Mouse (Mus musculus) kidney, postnatal 10 days (tissue): ENCODE results near the gene Mrpl47.
"Not testable (repeated sequence)": the region's sequence is repeated elsewhere in the genome, so short reads cannot be mapped to it uniquely, and the experiment has no call there.

Experiments
- DNase-seq: peaks from one replicate; pipeline ENCODE4 v3.0.0; 2021; ENCODE audit warnings: mixed read lengths

Mrpl47 gene

DNA sequence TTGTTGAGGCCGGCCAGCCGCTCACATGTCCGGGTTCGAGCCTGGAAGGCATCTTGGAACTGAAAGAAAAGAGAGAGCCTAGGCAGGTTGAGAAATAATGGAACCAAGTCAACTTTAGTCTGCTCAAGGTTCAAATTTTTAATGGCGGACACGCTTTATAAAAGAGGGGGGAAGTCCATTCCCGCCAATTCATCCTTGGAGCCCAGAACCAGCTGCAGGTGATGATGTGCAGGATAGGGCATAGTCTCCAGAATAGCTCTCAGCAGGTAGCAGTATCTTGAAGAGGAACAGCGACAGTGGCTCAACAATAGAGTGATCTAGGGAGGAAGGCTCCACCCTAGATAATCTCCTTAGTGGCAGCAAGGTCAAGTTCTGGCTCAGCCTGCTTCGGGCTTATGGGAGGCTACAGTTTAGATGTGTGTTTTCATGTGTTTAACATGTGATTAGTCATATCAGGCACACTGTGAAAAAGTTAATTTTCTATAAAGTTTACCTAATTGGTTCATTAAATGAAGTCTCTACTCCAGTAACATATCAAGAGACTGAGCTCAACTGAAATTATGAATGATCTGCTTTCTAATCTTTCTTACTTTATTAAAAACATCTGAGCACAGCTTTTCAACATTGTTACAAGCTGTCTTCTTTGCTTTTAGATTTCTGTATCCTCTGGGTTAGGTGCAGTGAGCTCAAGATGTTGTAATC is 31.6 kb downstream of the Mrpl47 start, which contains the start of gene Actl6a:
Gene Actl6a (plus strand): TSS at position 652 of the 702 bp plus-strand sequence.
- not testable (repeated sequence) for DNase-seq

DNA sequence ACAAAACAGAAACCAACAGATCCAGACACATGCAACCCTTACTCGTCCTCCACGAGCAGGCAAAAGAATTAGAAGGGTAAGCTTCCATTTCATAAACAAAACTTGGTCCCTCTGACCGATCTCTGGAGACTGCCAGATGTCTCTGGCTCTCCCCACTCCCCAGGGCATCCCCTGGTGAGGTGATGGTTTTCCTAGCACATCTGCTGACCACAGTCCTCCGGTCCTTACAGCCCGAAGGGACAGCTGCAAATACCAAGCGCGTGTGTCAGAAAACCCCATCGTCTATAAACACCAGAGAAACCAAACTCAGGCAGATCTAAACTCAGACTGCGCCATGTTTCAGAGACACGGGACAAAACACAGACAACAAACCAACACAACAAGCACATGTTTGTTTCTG is 32.8 kb downstream of the Mrpl47 start:
- not testable (repeated sequence) for DNase-seq

DNA sequence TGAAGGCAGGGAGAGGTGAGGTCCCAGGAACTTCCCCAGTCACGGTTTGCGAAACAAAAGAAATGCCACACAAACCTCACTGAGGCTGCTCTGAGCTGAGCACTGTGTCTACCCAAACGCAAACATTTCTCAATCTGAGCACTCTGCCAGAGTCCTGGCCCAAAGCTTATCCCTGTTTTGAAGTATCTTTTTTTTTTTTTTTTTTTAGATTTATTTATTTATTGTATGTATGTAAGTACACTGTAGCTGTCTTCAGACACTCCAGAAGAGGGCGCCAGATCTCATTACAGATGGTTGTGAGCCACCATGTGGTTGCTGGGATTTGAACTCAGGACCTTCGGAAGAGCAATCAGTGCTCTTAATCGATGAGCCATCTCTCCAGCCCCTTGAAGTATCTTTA is 33.4 kb downstream of the Mrpl47 start:
- not testable (repeated sequence) for DNase-seq

DNA sequence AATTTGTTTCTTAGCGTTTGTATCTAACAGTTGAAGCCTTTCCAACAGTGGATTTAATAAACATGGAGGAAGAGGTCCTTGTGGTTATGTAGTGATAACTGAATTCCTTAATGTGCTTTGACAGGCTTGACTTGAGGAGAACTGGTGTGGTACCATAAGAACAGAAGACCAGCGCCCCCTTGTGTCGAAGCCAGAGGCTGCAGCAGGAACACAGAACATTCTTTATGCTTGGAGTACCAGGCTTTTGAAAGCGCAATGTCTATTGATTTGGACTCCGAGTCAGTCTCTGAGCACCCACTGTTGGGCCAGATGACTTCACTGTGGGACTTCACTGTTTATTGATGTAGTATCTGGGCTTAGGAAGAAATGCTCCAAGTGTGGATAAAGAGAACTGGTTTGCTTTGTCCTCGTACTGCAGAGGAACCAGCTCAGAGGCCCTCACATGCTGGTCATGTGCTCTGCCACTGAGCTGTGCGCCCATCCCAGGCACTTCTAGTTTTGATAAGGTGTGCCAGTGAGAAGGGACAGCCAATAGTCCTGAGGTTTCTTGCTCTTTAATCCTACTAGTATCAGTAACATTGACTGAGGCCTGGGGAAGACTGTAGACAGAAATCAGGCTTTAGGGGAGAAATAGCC is 39.1 kb downstream of the Mrpl47 start:
- peak; percentile 94 for DNase-seq

DNA sequence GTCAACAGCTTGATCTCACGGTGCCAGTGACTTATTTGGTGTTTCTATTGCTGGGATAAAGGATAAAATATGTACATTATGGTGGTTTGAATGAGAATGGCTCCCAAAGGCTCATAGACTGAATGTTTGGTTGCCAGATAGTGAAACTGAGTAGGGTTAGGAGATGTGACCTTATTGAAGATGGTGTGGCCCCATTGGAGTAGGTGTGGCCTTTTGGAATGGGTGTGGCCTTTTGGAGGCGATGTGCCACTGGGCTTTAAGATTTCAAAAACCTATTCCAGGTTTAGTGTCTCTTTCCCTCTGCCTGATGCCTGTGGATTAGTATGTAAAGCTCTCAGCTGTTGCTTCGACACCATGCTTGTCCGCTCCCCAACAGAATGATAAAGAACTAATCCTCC is 41.8 kb downstream of the Mrpl47 start:
- DNase-seq = no peak

DNA sequence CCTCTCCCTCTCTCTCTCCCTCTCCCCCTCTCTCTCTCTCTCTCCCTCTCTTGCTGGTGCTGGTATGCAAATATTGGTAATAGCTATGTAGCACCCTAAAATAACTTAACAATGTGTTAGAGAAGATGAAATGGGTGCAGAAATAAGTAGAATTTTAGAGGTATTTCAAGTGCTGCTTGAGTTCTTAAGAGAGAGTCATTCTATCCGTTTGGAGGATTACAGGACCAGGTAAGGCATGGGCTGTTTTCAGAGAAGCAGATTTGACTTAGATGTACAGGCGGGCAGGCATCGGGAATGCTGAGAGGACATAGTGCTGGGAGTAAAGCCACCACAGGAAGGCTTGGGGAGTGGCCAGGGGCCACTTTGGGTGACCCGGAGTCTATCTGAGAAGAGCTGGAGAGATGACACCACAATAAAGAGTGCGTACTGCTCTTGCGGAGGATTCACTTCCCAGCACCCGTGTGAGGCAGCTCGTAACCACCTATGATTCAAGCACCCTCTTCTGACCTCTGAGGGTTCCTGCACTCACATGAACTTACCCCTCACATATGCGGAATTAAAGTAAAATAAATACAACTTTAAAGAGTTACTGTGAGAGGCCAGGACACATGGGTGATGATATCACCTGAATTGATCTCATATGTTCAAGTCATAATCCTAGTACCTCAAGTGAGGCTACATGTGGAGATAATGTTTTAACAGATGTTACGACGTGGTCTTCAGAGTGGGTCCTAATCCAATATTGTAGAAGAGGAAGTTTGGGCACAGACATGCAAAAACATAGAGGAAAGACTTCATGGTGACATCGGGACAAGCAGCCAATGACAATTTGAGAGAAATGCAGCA is 42.4 kb downstream of the Mrpl47 start:
- DNase-seq = no peak

DNA sequence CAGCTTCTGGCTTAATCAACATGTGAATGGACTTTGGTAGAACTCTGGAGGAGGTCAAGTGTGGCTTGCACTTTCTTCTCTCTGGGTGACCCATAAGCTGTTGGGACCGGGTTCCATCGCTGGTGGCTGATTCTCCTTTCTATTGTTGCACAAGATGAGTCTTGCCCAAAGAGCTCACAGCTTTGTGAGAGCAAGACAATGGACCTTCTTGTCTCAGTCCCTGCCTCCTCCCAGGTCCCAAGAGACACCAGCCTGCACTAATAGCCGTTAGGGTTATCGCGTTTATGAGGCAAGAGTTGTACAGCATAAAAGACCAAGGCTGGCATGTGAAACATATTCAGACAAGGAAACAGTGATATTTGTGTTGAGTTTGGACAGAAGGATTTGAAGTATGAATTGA is 43.2 kb downstream of the Mrpl47 start:
- DNase-seq = no peak

DNA sequence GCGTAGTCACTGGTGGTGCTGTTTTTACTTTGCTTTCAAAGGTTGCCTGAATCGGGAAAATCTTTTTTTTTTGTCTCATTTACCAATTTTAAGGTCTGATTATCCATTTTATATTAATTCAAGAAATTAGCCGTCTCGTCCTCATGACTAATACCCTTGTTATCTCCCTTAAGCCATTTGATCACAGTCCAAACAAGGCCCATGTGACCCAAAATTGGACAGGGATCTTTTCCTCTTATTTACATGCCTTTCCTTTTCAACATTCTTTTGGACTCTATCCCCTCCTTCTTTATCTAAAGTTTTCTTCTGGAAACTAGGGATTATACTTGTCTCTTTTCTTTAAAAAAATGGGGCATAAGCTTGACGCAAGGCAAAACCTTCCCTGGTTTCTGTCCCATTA is 45.6 kb downstream of the Mrpl47 start:
- no peak for DNase-seq

DNA sequence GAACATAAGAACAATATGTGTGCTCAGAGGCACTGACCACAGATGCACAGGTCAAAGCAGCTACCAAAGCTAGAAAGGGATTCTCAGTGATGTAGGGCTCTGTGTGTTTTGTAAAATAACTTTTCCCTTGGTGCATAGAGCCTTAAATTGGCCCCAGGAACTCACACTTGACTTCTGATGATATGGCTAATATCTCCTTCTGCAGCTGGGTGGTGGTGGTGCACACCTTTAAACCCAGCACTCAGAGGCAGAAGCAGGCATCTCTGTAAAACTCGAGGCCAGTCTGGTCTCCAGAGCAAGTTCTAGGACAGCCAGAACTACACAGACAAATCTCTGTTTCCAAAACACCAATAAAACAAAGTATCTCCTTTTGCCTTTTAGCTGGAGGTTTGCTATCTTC is 46.5 kb downstream of the Mrpl47 start:
- no peak for DNase-seq

DNA sequence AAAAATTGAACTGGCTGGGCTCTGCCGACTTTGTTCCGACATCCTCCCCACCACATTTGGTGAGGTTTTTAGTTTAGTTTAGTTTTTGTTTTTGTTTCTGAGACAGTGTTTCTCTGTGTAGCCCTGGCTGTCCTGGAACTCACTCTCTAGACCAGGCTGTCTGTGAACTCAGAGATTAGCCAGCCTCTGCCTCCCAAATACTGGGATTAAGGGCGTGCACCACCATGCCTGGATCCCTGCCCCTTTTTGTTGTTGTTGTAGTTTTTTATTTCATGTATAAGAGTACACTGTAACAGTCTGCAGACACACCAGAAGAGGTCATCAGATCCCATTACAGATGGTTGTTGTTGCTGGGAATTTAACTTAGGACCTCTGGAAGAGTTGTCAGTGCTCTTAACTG is 47.4 kb downstream of the Mrpl47 start:
- no peak for DNase-seq

DNA sequence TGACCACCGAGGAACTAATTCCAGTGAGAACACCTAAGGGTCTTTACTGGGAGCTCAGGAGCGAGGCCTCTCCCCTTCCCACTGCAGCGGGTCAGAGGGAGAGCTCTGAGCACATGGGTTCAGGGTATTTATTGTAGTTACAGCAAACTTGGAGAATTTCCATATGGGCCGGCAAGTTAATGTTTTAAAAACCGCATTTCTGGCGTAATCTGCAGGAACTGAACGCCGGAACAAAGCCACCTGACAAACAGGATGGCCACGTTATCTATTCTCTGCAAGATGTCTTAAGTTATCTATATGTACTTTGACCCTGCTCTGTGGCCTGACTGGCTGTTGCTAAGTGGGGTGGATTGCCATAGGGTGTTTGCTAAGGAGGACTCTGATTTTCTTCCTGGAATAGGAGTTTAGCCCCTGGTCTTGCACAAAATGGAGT is 47.8 kb downstream of the Mrpl47 start:
- DNase-seq = no peak

DNA sequence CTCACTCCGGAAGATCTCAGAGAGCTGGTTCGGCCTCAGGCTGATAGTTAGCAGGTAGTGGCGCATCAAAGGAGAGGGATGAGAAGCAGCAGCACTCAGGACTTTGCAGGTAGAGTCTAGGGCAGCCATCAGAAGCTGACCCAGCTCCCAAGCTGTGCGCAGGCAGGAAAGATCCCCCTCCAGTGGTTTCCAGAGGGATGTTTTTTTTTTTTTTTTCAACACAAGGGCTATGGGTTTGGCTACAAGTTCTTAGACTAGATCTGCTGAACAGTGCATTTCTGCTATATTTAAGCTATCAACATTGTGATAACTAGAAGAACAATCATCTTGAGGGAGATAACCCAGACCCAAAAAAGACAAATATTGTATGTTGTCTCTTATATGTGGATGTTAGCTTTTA is 50.2 kb downstream of the Mrpl47 start:
- DNase-seq = no peak

DNA sequence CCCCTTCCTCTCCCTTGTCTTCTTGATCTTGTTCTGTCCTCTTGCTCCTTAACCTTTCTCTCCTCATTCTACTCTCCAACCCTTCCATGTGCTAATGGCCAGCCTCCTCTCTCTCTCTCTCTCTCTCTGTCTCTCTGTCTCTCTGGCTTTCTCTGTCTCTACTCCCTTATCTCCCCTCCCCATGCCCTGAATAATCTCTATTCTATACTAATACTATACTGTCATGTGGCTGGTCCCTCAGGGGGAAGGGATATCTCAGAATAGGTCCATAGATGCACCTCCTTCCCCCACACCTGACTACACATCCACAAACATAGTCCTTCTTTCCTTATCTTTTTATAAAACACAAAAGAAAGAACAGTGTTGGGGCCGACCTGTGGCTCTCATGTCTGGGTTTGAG is 50.9 kb downstream of the Mrpl47 start:
- DNase-seq = no peak

DNA sequence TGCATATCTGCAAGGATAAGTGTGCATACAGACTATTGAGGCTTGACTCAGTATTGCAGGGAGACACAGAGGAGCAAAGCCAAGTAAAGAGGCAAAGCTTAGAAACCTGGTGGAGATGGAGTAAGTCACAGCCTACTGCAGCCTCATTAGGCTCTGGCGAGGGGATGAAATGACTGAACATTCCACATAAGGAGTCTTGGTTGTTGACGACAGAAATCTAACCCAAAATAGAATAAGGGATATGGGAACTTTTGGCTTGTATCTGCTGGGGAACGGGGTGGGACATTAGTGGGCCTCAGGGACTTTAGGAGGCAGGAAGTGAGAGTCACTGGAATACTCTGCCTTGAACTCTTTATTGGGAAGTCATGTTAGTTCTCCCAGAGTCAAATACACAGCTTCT is 52.8 kb downstream of the Mrpl47 start:
- DNase-seq = no peak

DNA sequence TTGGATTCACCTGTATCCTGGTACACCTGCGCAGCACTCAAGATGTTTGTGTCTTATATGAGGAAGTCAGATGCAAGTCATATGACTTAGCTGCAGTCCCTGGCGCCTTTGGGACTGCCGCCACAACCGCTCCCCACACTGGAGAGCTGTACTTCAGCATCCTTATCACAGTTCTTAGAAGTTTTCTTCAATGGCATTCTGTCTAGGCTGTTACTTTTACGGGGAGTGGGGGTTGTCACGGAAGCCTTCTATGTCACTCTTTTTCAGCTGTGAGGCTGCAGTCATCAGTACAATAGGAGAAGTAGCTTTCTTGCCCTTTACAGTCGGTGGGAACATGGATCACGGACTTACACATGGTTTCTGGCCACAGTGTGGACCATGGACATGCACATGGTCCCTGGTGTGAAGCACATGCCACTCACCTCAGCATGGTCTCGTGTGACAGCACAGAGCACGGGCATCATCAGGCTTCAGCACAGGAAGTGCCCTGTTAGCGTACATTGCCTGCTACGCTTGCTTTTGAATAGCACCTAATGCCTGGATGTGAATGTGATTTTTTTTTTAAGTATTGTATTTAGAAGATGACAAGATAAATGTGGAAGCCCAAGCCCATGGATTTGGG is 54.4 kb downstream of the Mrpl47 start:
- DNase-seq = no peak

DNA sequence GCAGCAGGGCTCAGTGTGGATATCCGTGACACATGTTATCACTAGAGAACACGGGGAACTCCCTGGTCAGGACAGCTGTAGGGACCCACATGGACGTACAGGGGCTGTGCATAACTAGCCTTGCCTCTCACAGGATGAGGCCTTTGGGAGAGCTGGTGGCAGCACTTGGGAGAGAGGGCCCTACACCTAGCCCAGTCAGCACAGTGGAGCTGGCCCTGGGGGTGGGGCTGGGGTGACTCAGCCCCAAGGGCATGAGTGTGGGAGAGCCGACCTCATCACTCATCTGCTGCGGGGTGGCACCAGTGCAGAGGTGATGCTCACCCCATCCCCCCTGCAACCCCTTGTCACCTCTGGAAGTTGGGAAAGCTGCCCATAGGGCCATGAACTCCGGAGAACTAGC is 61.0 kb downstream of the Mrpl47 start:
- no peak for DNase-seq
